Mouse (Mus musculus) midbrain, embryonic 16.5 days (tissue): ENCODE measurements around the gene Hist1h3c. TPM values are rescaled to one million over a fixed set of nuclear protein-coding genes. Genes with fewer than 3 reads are reported as not detected.
A peak's percentile ranks its signal among the peaks of the same experiment; 100 is the strongest.
"Not testable (repeated sequence)": the region's sequence is repeated elsewhere in the genome, so short reads cannot be mapped to it uniquely, and the experiment has no call there.

ENCODE experiments used
- ATAC-seq: fragments of 200-750 bp; cut with Nextera tagmentation; 2 replicates; pipeline ENCODE4 v1.8.0; 2017; ENCODE audit warnings: moderate TSS enrichment
- H3K27ac ChIP-seq: fragments of 300-500 bp; sonication (generic); 2 replicates; pipeline ENCODE4 v1.5.1; 2014; ENCODE audit warnings: mild to moderate bottlenecking, low read length, mixed read lengths
- H3K27me3 ChIP-seq: fragments of 300-500 bp; sonication (generic); 2 replicates; pipeline ENCODE4 v1.6.1; 2014; ENCODE audit warnings: low read depth, low read length, mixed read lengths; ENCODE audit not compliant: control insufficient read depth, insufficient read depth
- H3K36me3 ChIP-seq: fragments of 300-500 bp; sonication (generic); 2 replicates; pipeline ENCODE4 v1.6.1; 2014; ENCODE audit warnings: mild to moderate bottlenecking, low read length, moderate library complexity, mixed read lengths; ENCODE audit not compliant: control insufficient read depth, insufficient read depth
- H3K4me1 ChIP-seq: fragments of 300-500 bp; sonication (generic); 2 replicates; pipeline ENCODE4 v1.6.1; 2014; ENCODE audit warnings: mild to moderate bottlenecking, low read length, mixed read lengths; ENCODE audit not compliant: control insufficient read depth, insufficient read depth
- H3K4me2 ChIP-seq: fragments of 300-500 bp; sonication (generic); 2 replicates; pipeline ENCODE4 v1.6.1; 2014; ENCODE audit warnings: mild to moderate bottlenecking, low read length, mixed read lengths
- H3K4me3 ChIP-seq: fragments of 300-500 bp; sonication (generic); 2 replicates; pipeline ENCODE4 v1.5.1; 2014; ENCODE audit warnings: low read depth, mild to moderate bottlenecking, low read length, moderate library complexity, mixed read lengths
- H3K9ac ChIP-seq: fragments of 300-500 bp; sonication (generic); 2 replicates; pipeline ENCODE4 v1.6.1; 2014; ENCODE audit warnings: low read depth, low read length, mixed read lengths
- H3K9me3 ChIP-seq: fragments of 300-500 bp; sonication (generic); replicated peaks from 2 replicates; pipeline ENCODE4 v1.6.1; 2014; ENCODE audit warnings: mild to moderate bottlenecking, low read length, mixed read lengths; ENCODE audit not compliant: control insufficient read depth, poor library complexity, severe bottlenecking
- WGBS: fragments of 180-500 bp; shearing (Covaris S2); extraction: QIAGEN DNeasy Blood & Tissue Kit; methylation state at CpG from one replicate; pipeline ENCODE4 v1.1.7; 2014; 5-methylcytosine and 5-hydroxymethylcytosine counted together
- polyA plus RNA-seq: library from polyadenylated mRNA; unstranded; fragments of >200 nt; fragmentation: Nextera tagmentation; extraction: Ambion mirVana; gene quantifications from 2 replicates; pipeline ENCODE4 v1.2.1, GENCODE M21; 2015

The Hist1h3c gene
- polyA plus RNA-seq, 1 experiment from 2014 or later, result not detected

DNA sequence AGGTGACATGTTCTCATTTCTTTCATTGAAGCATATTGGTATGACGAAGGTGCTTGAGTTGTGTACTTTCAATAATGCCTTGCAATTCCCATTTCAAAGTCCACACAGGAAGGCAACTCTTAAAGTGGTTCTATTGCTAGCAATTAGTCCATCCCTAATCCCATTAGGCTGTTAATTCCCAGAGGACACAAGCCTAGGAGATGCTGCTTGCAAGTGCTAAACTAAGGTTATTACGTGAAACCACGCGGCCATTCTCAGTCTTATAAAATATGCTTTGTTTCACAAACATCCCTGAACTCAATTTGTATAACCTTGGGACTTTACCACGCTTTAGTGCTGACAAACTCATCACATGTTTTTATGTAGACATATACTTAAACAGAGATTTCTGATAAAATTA lies 8.3 kb downstream of the Hist1h3c start:
- H3K9me3 ChIP-seq, result no peaks in the 10 kb centered on the region
- no peak overlapping the region for H3K9ac ChIP-seq
- no peaks in the 10 kb centered on the region for H3K27me3 ChIP-seq
- peaks cover 17% of the 10 kb centered on the region for H3K4me1 ChIP-seq
- no peak overlapping the region for H3K4me2 ChIP-seq
- H3K27ac ChIP-seq, result no peak overlapping the region
- H3K36me3 ChIP-seq, result no peaks in the 10 kb centered on the region
- no peak for ATAC-seq
- no peak overlapping the region for H3K4me3 ChIP-seq
- WGBS, result 77% methylated on average over 5 of the region's 5 CpGs

GRCm38 (mm10) chr13:23732156-23732804 lies 13.1 kb downstream of the Hist1h3c start:
- Histone ChIP-seq H3K27ac (no peak overlapping the region), H3K36me3 (no peaks in the 10 kb centered on the region), H3K9me3 (no peaks in the 10 kb centered on the region), H3K27me3 (no peaks in the 10 kb centered on the region), H3K4me3 (no peak overlapping the region), H3K9ac (no peak overlapping the region), H3K4me2 (no peak overlapping the region), H3K4me1 (no peaks in the 10 kb centered on the region)
- ATAC-seq, result 0 out of 2 replicates have a peak, but pooled peaks have one; percentile 32
- 24% methylated on average over 8 of the region's 8 CpGs for WGBS

GRCm38 (mm10) chr13:23730479-23730878 lies 14.9 kb downstream of the Hist1h3c start:
- no peaks in the 10 kb centered on the region for H3K9me3 ChIP-seq
- no peak overlapping the region for H3K4me3 ChIP-seq
- H3K27ac ChIP-seq, result no peak overlapping the region
- 66% methylated on average over 8 of the region's 8 CpGs for WGBS
- H3K4me2 ChIP-seq, result no peak overlapping the region
- H3K36me3 ChIP-seq, result no peaks in the 10 kb centered on the region
- no peak for ATAC-seq
- H3K4me1 ChIP-seq, result no peaks in the 10 kb centered on the region
- no peaks in the 10 kb centered on the region for H3K27me3 ChIP-seq
- no peak overlapping the region for H3K9ac ChIP-seq

GRCm38 (mm10) chr13:23729706-23730105 lies 15.7 kb downstream of the Hist1h3c start:
- no peaks in the 10 kb centered on the region for H3K4me1 ChIP-seq
- H3K9ac ChIP-seq, result no peak overlapping the region
- no peaks in the 10 kb centered on the region for H3K36me3 ChIP-seq
- H3K27me3 ChIP-seq, result no peaks in the 10 kb centered on the region
- H3K9me3 ChIP-seq, result no peaks in the 10 kb centered on the region
- no peak overlapping the region for H3K4me2 ChIP-seq
- ATAC-seq, result no peak
- WGBS, result 97% methylated on average over 5 of the region's 5 CpGs
- no peak overlapping the region for H3K27ac ChIP-seq
- H3K4me3 ChIP-seq, result no peak overlapping the region

- Histone ChIP-seq H3K4me3 (no peak overlapping the region), H3K36me3 (no peaks in the 10 kb centered on the region), H3K27ac (no peak overlapping the region), H3K4me1 (no peaks in the 10 kb centered on the region), H3K27me3 (no peaks in the 10 kb centered on the region), H3K9me3 (no peaks in the 10 kb centered on the region), H3K4me2 (no peak overlapping the region), H3K9ac (no peak overlapping the region)
- WGBS, result 92% methylated on average over 9 of the region's 9 CpGs
- no peak for ATAC-seq
These were observed 16.2 kb downstream of the Hist1h3c start for GRCm38 (mm10) chr13:23729192-23729525.

DNA sequence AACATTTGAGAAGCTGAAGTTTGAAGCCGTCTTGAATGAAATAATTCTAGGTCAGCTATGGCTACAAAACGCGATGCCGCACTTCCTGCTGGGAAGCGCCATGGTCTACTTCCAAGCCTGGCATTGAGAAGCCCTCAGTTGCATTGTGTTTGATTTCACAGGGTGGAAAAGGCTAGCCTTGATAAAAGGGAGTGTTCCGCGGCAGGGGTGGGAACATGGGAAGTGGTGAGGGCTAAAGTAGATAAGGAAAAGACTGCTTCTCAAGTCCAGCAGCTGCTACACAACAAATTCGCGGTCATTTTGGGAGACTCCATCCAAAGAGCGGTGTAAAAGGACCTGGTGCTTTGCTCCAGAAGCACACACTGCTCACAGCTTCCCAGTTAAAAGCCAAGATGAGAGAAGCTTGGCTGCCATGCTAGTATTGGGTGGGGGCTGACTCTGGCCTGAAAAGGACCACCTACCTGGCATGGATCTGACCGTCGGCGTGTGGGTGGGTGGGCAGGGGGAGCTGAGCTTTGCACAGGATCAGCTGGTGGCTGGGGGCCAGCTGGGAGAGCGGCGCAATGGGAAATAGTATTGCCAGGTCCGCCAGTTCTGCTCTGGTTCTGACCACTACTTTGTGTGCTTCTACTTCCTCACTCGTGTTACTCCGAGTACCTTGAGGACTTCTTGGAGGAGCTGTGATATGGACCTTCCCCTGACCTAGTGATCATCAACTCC lies 16.8 kb downstream of the Hist1h3c start:
- no peak overlapping the region for H3K27ac ChIP-seq
- ATAC-seq, result no peak
- no peaks in the 10 kb centered on the region for H3K4me1 ChIP-seq
- H3K4me2 ChIP-seq, result no peak overlapping the region
- H3K4me3 ChIP-seq, result no peak overlapping the region
- H3K27me3 ChIP-seq, result no peaks in the 10 kb centered on the region
- no peaks in the 10 kb centered on the region for H3K36me3 ChIP-seq
- no peaks in the 10 kb centered on the region for H3K9me3 ChIP-seq
- H3K9ac ChIP-seq, result no peak overlapping the region
- 89% methylated on average over 18 of the region's 18 CpGs for WGBS

DNA sequence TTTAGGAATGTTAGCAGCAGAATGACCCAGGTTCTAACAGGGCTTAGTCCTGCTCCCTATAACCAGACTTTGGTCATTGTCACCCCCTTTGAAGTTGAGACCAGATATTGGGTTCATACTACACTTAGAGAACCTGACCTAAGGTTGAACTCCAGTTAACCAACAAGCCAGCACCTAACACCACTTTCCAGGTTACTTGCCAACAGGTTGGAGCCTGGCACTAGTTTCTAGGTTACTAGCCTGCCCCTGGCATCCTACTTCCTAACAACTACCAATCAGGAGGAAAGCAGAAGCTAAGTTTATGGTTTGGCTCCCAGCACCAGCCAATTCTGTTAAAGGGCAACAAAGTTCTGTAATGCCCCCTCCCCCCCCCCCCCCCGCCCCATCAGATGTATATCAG lies 20.2 kb downstream of the Hist1h3c start:
- Histone ChIP-seq H3K4me2 (no peak overlapping the region), H3K27me3 (no peaks in the 10 kb centered on the region), H3K9ac (no peak overlapping the region), H3K4me1 (no peaks in the 10 kb centered on the region), H3K27ac (no peak overlapping the region), H3K9me3 (no peaks in the 10 kb centered on the region), H3K4me3 (no peak overlapping the region), H3K36me3 (no peaks in the 10 kb centered on the region)
- no peak for ATAC-seq
- 60% methylated on average over 1 of the region's 1 CpGs for WGBS

- Histone ChIP-seq H3K36me3 (no peaks in the 10 kb centered on the region), H3K4me2 (no peak overlapping the region), H3K27ac (no peak overlapping the region), H3K27me3 (no peaks in the 10 kb centered on the region), H3K4me3 (no peak overlapping the region), H3K9me3 (no peaks in the 10 kb centered on the region), H3K4me1 (no peaks in the 10 kb centered on the region), H3K9ac (no peak overlapping the region)
- WGBS, result 83% methylated on average over 4 of the region's 4 CpGs
- ATAC-seq, result no peak
These were observed 21.2 kb downstream of the Hist1h3c start for GRCm38 (mm10) chr13:23724239-23724638.

DNA sequence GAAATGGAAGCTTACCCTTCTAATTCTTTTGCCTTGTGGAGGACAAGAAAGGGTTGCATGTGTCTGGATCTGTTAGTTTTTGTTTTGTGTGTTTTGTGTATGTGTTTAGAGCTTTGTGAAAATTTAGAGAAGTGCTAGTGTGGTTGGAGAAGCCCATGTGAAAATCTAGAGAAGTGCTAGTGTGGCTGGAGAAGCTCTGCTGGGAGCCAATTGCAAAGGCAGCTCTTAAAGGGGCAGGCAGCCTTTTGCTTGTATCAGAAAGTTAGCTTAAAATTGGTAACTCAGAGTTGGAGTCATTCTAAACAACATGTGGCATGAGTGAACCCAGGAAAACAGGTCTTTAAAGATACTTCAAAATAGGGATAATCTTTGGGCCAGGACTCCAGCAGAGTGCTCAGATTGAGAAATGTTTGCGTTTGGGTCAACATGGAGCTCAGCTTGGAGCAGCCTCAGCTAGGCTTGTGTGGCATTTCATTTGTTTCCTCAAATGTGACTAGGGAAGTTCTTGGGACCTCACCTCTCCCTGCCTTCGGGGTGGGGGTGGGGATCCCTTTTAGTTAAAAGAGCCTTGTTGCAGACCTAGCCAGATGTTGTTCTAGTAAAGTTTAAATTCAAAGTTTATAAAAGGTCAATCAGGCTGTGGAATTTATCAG lies 27.7 kb downstream of the Hist1h3c start:
- H3K9ac ChIP-seq, H3K9me3 ChIP-seq, H3K36me3 ChIP-seq, H3K4me3 ChIP-seq, H3K27ac ChIP-seq, H3K4me2 ChIP-seq, H3K4me1 ChIP-seq, ATAC-seq, H3K27me3 ChIP-seq: not testable (repeated sequence)
- 19% methylated on average over 2 of the region's 2 CpGs for WGBS
